Mouse (Mus musculus): ENCODE measurements at regions not wholly inside any gene's neighbourhood (a gene's known extent, or its start where the extent isn't known, plus 50 kb on each side); places are given as distances from the start of the nearest gene placed in this dataset.

DNA sequence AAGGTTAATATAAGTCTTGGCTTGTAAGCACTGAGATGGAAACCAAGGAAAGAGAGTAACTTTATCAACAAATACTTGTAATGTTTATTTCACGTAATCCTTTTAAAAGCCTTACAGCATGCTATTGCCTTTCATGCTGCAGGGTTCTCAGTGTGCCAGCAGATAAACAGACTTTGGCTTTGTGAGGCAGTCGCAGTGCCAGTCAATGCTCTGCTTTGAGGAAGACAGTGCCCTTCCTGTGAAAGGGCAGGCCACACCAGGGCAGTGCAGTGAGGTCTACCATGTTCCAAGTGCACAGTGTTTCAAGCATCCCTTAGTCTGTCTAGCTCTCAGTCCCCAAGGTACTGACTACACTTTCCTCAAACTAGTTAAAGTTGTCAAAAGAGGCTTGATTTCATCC lies 360.6 kb downstream of the Serpinb8 start:
- Histone ChIP-seq H3K9ac (no peak overlapping the region), H3K4me2 (replicated peaks) (no peak overlapping the region), H3K27me3 (ENCODE audit: control insufficient read depth, insufficient read depth, low read length) (no peaks in the 10 kb centered on the region), H3K9me3 (ENCODE audit: control insufficient read depth, low read length) (no peaks in the 10 kb centered on the region), H3K4me1 (replicated peaks; ENCODE audit: control insufficient read depth, insufficient read depth, low read length) (no peaks in the 10 kb centered on the region), H3K4me3 (replicated peaks; ENCODE audit: low read length) (no peak overlapping the region), H3K27ac (no peak overlapping the region), H3K36me3 (replicated peaks; ENCODE audit: control insufficient read depth, insufficient read depth) (no peaks in the 10 kb centered on the region)
- no peak for DNase-seq (ENCODE audit: low spot score)
- 59% methylated on average over 2 of the region's 2 CpGs for WGBS
- ATAC-seq (ENCODE audit: low FRiP score): no peak

DNA sequence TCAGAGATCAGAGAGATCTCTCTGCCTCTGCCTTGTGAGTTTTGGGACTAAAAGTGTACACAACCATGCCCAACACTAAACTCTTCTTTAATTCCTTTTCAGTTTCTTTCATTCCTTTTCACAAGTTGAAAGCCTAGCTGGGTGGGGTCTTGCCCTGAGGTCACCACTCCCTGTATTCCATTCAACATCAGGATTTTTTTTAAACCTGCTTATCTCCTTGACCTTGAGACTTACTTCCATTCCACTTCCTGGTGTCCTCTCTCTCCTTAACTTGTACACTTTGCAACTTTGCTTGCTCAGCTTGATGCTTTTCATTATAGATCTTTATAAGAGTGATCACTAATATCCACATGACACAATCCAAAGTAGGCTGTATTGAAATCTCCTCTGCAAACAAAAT lies 371.2 kb downstream of the Serpinb8 start:
- no peaks in the 10 kb centered on the region for H3K4me1 ChIP-seq (replicated peaks; ENCODE audit: control insufficient read depth, insufficient read depth, low read length)
- ATAC-seq (ENCODE audit: low FRiP score) (no peak), DNase-seq (ENCODE audit: low spot score) (no peak)
- no peak overlapping the region for H3K27ac ChIP-seq
- H3K36me3 ChIP-seq (replicated peaks; ENCODE audit: control insufficient read depth, insufficient read depth): no peaks in the 10 kb centered on the region
- no peak overlapping the region for H3K4me3 ChIP-seq (replicated peaks; ENCODE audit: low read length)
- H3K27me3 ChIP-seq (ENCODE audit: control insufficient read depth, insufficient read depth, low read length): no peaks in the 10 kb centered on the region
- H3K9ac ChIP-seq: no peak overlapping the region
- no peak overlapping the region for H3K4me2 ChIP-seq (replicated peaks)
- no peaks in the 10 kb centered on the region for H3K9me3 ChIP-seq (ENCODE audit: control insufficient read depth, low read length)

DNA sequence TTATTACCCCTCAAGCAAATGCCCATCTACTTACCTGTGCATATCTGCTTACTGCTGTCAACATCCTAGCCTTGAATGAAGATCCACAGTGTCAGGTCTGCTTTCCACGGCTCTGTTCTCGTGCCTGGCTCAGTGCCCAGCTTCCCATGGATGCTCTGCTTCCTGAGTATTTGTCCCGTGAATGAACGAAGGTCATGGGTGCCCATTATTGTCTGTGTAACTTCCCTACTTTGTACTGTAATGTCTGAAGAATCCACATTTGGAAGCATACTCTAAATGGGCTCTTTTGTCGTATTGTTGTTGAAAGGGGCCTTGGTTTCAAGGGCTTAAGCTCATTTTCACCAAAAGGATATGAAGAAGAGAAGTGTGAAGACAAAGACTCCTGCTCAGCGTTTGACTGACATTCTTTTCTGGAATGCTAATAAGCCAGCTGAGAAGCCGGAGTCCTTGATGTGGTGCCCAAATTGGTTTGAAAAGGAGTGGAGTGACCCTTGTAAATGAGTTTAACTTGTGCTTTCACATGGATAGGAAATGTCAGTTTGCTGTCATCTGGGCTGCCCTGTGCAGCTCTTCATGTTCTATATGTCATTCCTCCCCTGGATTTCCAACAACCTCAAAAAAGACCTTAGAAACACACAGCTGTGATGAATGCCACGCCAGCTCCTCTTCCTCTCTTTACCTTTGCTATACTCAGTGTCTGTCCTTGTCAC lies 386.0 kb downstream of the Serpinb8 start:
- Histone ChIP-seq H3K27me3 (ENCODE audit: control insufficient read depth, insufficient read depth, low read length) (no peaks in the 10 kb centered on the region), H3K4me1 (replicated peaks; ENCODE audit: control insufficient read depth, insufficient read depth, low read length) (no peaks in the 10 kb centered on the region; the same call in 1 of the 2 replicates), H3K27ac (no peak overlapping the region), H3K9me3 (ENCODE audit: control insufficient read depth, low read length) (no peaks in the 10 kb centered on the region), H3K36me3 (replicated peaks; ENCODE audit: control insufficient read depth, insufficient read depth) (no peaks in the 10 kb centered on the region), H3K9ac (no peak overlapping the region), H3K4me3 (replicated peaks; ENCODE audit: low read length) (no peak overlapping the region), H3K4me2 (replicated peaks) (no peak overlapping the region)
- DNase-seq (ENCODE audit: low spot score) (no peak), ATAC-seq (ENCODE audit: low FRiP score) (peak; percentile 14; the same call in 1 of the 2 replicates)
- WGBS: 22% methylated on average over 8 of the region's 8 CpGs

GRCm38 (mm10) chr1:107977686-107978085 lies 387.9 kb downstream of the Serpinb8 start:
- no peaks in the 10 kb centered on the region; the same call in 1 of the 2 replicates for H3K4me1 ChIP-seq (replicated peaks; ENCODE audit: control insufficient read depth, insufficient read depth, low read length)
- no peaks in the 10 kb centered on the region for H3K36me3 ChIP-seq (replicated peaks; ENCODE audit: control insufficient read depth, insufficient read depth)
- no peak overlapping the region for H3K4me3 ChIP-seq (replicated peaks; ENCODE audit: low read length)
- no peak overlapping the region for H3K9ac ChIP-seq
- H3K9me3 ChIP-seq (ENCODE audit: control insufficient read depth, low read length): no peaks in the 10 kb centered on the region
- no peaks in the 10 kb centered on the region for H3K27me3 ChIP-seq (ENCODE audit: control insufficient read depth, insufficient read depth, low read length)
- WGBS: 59% methylated on average over 2 of the region's 2 CpGs
- DNase-seq (ENCODE audit: low spot score) (no peak), ATAC-seq (ENCODE audit: low FRiP score) (no peak)
- no peak overlapping the region for H3K4me2 ChIP-seq (replicated peaks)
- no peak overlapping the region for H3K27ac ChIP-seq

DNA sequence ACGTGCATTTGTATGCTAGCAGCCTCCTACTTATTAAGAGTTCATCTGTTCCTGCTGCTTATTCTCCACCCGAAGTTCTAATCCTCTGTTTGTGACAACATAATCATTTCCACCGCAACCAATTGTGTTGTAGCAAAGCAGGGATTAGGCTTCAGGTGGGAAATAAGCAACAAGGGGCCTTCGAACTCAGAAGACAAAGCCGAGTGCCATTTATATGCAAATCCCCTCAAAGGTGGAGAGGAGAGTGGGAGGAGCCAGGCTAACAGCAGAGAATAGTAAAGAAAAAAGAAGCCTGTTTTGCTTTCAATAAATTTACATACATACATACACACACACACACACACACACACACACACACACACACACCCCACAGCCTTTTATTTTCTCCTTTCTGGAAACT lies 388.6 kb downstream of the Serpinb8 start:
- no peak overlapping the region for H3K27ac ChIP-seq
- peak; percentile 46 for ATAC-seq (ENCODE audit: low FRiP score)
- WGBS: 14% methylated on average over 5 of the region's 5 CpGs

GRCm38 (mm10) chr1:107985646-107986045 lies 395.8 kb downstream of the Serpinb8 start:
- WGBS: 82% methylated on average over 2 of the region's 2 CpGs
- DNase-seq (ENCODE audit: low spot score): no peak
- Histone ChIP-seq H3K27ac (no peak overlapping the region), H3K4me2 (replicated peaks) (no peak overlapping the region), H3K4me3 (replicated peaks; ENCODE audit: low read length) (no peak overlapping the region), H3K9ac (no peak overlapping the region), H3K4me1 (replicated peaks; ENCODE audit: control insufficient read depth, insufficient read depth, low read length) (no peaks in the 10 kb centered on the region), H3K27me3 (ENCODE audit: control insufficient read depth, insufficient read depth, low read length) (no peaks in the 10 kb centered on the region), H3K9me3 (ENCODE audit: control insufficient read depth, low read length) (no peaks in the 10 kb centered on the region), H3K36me3 (replicated peaks; ENCODE audit: control insufficient read depth, insufficient read depth) (no peaks in the 10 kb centered on the region)
- no peak for ATAC-seq (ENCODE audit: low FRiP score)

More for the DNA sequence above, 388.6 kb downstream of the Serpinb8 start:
- no peak overlapping the region for H3K4me2 ChIP-seq (replicated peaks)
- H3K9ac ChIP-seq: no peak overlapping the region
- no peak overlapping the region for H3K4me3 ChIP-seq (replicated peaks; ENCODE audit: low read length)
- no peaks in the 10 kb centered on the region for H3K9me3 ChIP-seq (ENCODE audit: control insufficient read depth, low read length)
- H3K36me3 ChIP-seq (replicated peaks; ENCODE audit: control insufficient read depth, insufficient read depth): no peaks in the 10 kb centered on the region
- no peaks in the 10 kb centered on the region; the same call in 1 of the 2 replicates for H3K4me1 ChIP-seq (replicated peaks; ENCODE audit: control insufficient read depth, insufficient read depth, low read length)
- no peaks in the 10 kb centered on the region for H3K27me3 ChIP-seq (ENCODE audit: control insufficient read depth, insufficient read depth, low read length)
- DNase-seq (ENCODE audit: low spot score): no peak

DNA sequence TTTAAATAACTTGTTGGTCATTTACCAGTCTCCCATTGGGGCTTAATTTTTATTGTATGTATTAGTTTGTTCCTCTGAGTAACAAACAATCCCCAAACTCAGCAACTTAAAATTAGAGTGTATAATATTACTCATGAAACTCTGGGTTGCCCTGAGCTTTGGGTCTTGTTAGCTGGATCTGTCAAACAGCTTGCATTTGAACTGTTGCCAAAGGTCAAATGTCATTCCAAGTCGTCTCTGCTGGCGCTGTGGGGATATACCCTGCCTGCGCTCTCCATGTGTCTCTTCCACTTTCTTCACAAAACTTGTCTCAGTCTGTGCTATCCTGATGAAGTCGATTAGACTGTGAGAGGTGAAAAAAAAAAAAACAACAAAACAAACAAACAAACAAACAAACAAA lies 398.3 kb downstream of the Serpinb8 start:
- WGBS: 60% methylated on average over 4 of the region's 4 CpGs

DNA sequence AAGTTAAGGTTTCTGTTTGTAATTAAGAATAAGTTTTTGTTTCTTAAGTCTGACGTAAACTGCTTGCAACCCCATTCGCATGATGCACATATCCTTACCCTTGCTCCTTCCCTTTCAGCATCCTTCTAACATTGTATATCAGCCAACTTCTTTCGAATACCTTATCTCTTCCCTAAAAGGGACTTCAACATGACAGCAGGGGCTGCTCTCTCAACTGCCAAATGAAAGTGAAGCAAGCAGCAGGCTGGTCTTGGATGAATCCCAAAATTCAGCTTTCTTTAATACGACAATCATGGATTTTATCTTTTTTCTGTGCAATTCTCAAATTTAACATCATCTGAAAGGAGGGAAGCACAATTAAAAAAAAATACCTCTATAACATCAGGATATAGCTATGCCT lies 403.2 kb downstream of the Serpinb8 start:
- no peak overlapping the region for H3K27ac ChIP-seq
- DNase-seq (ENCODE audit: low spot score): no peak
- no peaks in the 10 kb centered on the region for H3K27me3 ChIP-seq (ENCODE audit: control insufficient read depth, insufficient read depth, low read length)

More for the DNA sequence above, 398.3 kb downstream of the Serpinb8 start:
- Histone ChIP-seq H3K4me2 (replicated peaks) (no peak overlapping the region), H3K4me1 (replicated peaks; ENCODE audit: control insufficient read depth, insufficient read depth, low read length) (no peaks in the 10 kb centered on the region), H3K27ac (no peak overlapping the region), H3K4me3 (replicated peaks; ENCODE audit: low read length) (no peak overlapping the region), H3K9me3 (ENCODE audit: control insufficient read depth, low read length) (no peaks in the 10 kb centered on the region), H3K36me3 (replicated peaks; ENCODE audit: control insufficient read depth, insufficient read depth) (no peaks in the 10 kb centered on the region), H3K9ac (no peak overlapping the region), H3K27me3 (ENCODE audit: control insufficient read depth, insufficient read depth, low read length) (no peaks in the 10 kb centered on the region)
- DNase-seq (ENCODE audit: low spot score) (no peak), ATAC-seq (ENCODE audit: low FRiP score) (no peak)

DNA sequence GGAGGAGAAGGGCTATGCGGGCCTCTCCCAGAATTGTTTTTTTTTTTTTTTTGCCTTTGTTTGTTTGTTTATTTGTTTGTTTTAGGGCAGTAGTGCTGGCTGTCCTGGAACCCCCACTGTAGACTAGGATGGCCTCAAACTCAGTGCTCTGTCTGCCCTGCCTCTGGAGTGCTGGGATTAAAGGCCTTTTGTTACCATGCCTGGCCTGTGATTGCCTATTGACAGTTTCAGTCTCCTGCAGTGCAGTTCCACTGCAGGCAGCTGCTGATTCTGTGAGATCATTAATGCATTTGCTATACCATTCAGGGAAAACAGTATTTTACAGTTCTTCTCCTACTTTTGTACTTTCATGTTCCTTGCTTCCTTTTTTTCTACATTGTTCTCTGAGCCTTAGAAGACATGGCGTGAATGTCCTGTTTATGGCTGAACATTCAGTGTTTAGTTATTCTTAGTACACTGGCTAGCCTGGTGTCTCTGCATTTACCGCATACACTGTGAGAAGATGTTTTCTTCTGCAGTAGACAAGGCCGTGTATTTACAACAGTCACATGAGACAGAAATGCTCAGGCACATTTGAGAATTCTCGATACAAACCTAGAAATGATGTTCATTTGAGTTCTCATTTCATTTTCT lies 434.0 kb downstream of the Serpinb8 start:
- H3K27me3 ChIP-seq (ENCODE audit: control insufficient read depth, insufficient read depth, low read length): no peaks in the 10 kb centered on the region
- ATAC-seq (ENCODE audit: low FRiP score) (0 out of 2 replicates have a peak, but pooled peaks have one; percentile 51), DNase-seq (ENCODE audit: low spot score) (no peak)
- no peak overlapping the region for H3K9ac ChIP-seq
- H3K4me3 ChIP-seq (replicated peaks; ENCODE audit: low read length): no peak overlapping the region
- no peaks in the 10 kb centered on the region for H3K4me1 ChIP-seq (replicated peaks; ENCODE audit: control insufficient read depth, insufficient read depth, low read length)
- no peak overlapping the region for H3K27ac ChIP-seq
- H3K36me3 ChIP-seq (replicated peaks; ENCODE audit: control insufficient read depth, insufficient read depth): no peaks in the 10 kb centered on the region
- no peaks in the 10 kb centered on the region for H3K9me3 ChIP-seq (ENCODE audit: control insufficient read depth, low read length)
- H3K4me2 ChIP-seq (replicated peaks): no peak overlapping the region
- WGBS: 45% methylated on average over 5 of the region's 5 CpGs

More for the DNA sequence above, 403.2 kb downstream of the Serpinb8 start:
- Histone ChIP-seq H3K4me3 (replicated peaks; ENCODE audit: low read length) (no peak overlapping the region), H3K36me3 (replicated peaks; ENCODE audit: control insufficient read depth, insufficient read depth) (no peaks in the 10 kb centered on the region), H3K4me2 (replicated peaks) (no peak overlapping the region), H3K9me3 (ENCODE audit: control insufficient read depth, low read length) (no peaks in the 10 kb centered on the region), H3K9ac (no peak overlapping the region), H3K4me1 (replicated peaks; ENCODE audit: control insufficient read depth, insufficient read depth, low read length) (no peaks in the 10 kb centered on the region)
- ATAC-seq (ENCODE audit: low FRiP score): no peak
- 92% methylated on average over 4 of the region's 4 CpGs for WGBS
